Mouse (Mus musculus): ENCODE results near the gene Sertad1.

GRCm38 (mm10) chr7:27529070-27529469 lies 42.4 kb downstream of the Sertad1 start:
- TF ChIP-seq CTCF (conservative IDR thresholded peaks at IDR 0.05; ENCODE audit: insufficient read depth, insufficient read length, low read depth, low read length) (no peak), POLR2A (IDR thresholded peaks at IDR 0.05; ENCODE audit: low read depth, low read length) (no peak)

Data from kidney, adult 2 months (tissue).